Mouse (Mus musculus): Measurements from ENCODE around the gene Matn4.

- TF ChIP-seq CTCF (IDR thresholded peaks at IDR 0.05; ENCODE audit: low read depth) (no peak), EP300 (optimal IDR thresholded peaks at IDR 0.05) (no peak)
These were observed 32.8 kb upstream of the Matn4 start for GRCm38 (mm10) chr2:164437710-164438109.

Measured in stomach, postnatal 0 days (tissue).